Mouse (Mus musculus) G1E (cell line): ENCODE measurements around the gene Hspa1l.

Source experiments
- CTCF ChIP-seq: IDR thresholded peaks from 2 replicates; pipeline ENCODE4 v1.5.1; 2012; ENCODE audit warnings: low read depth, low read length, inconsistent platforms, mixed read lengths
- GATA1 ChIP-seq: IDR thresholded peaks from 2 replicates; pipeline ENCODE4 v1.6.1; 2012; ENCODE audit warnings: borderline replicate concordance, low read length, inconsistent platforms, mixed read lengths

DNA sequence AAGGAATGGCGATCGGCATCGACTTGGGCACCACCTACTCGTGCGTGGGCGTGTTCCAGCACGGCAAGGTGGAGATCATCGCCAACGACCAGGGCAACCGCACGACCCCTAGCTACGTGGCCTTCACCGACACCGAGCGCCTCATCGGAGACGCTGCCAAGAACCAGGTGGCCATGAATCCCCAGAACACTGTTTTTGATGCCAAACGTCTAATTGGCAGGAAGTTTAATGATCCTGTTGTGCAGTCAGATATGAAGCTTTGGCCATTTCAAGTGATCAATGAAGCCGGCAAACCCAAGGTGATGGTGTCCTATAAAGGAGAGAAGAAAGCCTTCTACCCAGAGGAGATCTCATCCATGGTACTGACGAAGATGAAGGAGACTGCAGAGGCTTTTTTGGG, 4.5 kb downstream of the Hspa1l start:
- TF ChIP-seq CTCF = no peak
- TF ChIP-seq GATA1 = no peak
